Mouse (Mus musculus): Measurements from ENCODE around the gene Tspyl1. TPM values are rescaled to one million over a fixed set of nuclear protein-coding genes. Genes with fewer than 3 reads are reported as not detected.

Gene Tspyl1
- polyA plus RNA-seq, 1 experiment from 2014 or later: 61.3 TPM

Other genes with a start within 250 kb of the Tspyl1 start
- gene Trappc3l, start 244.6 kb upstream of the Tspyl1 start, polyA plus RNA-seq (2014; fragmentation: Nextera tagmentation; extraction: Ambion mirVana): not detected in 2 replicates
- gene Calhm4, start 237.9 kb upstream of the Tspyl1 start, polyA plus RNA-seq (2014; fragmentation: Nextera tagmentation; extraction: Ambion mirVana): not detected in 2 replicates
- 0.18 and 0.26 TPM in 2 replicates for gene Calhm5, start 185.7 kb upstream of the Tspyl1 start, polyA plus RNA-seq (2014; fragmentation: Nextera tagmentation; extraction: Ambion mirVana)
- gene Calhm6, start 154.2 kb upstream of the Tspyl1 start, polyA plus RNA-seq (2014; fragmentation: Nextera tagmentation; extraction: Ambion mirVana): 0.95 and 1.0 TPM in 2 replicates
- 45.1 and 47.2 TPM in 2 replicates for gene Dse, start 74.5 kb upstream of the Tspyl1 start, polyA plus RNA-seq (2014; fragmentation: Nextera tagmentation; extraction: Ambion mirVana)
- 15.7 and 16.5 TPM in 2 replicates for gene Tspyl4, start 15.3 kb downstream of the Tspyl1 start, polyA plus RNA-seq (2014; fragmentation: Nextera tagmentation; extraction: Ambion mirVana)
- 0.11 and 0.18 TPM in 2 replicates for gene Col10a1, start 107.8 kb downstream of the Tspyl1 start, polyA plus RNA-seq (2014; fragmentation: Nextera tagmentation; extraction: Ambion mirVana)
- gene Nt5dc1, start 136.4 kb downstream of the Tspyl1 start, polyA plus RNA-seq (2014; fragmentation: Nextera tagmentation; extraction: Ambion mirVana): 7.6 and 10.0 TPM in 2 replicates
- 11.1 and 11.2 TPM in 2 replicates for gene Frk, start 201.2 kb downstream of the Tspyl1 start, polyA plus RNA-seq (2014; fragmentation: Nextera tagmentation; extraction: Ambion mirVana)